Mouse (Mus musculus): ENCODE measurements around the gene Fitm2. TPM values are rescaled to one million over a fixed set of nuclear protein-coding genes. Genes with fewer than 3 reads are reported as not detected.

Fitm2 gene
- 11.7 and 11.9 TPM in 2 replicates for polyA plus RNA-seq (2015; fragmentation: Nextera tagmentation; extraction: Ambion mirVana)

DNA sequence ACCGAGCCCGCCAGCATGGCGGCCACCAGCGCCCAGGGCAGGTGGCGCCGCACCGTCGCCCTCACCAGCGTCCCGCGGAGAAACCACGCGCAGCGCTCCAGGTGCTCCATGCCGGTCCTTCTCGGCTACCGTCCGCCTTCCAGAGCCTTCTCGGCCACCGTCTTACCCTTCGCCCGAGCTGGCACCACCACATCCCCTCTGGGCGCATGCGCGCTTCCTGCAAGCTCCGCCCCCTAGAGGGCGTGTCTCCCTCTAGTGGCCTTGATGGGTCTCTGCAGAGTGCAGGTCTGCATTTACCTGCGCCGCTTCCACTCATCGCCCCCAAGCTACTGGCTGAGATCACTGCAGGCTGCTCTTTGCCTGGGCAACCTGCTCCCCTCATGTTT, at the start of gene Fitm2:
Fitm2 (minus strand) TSS at position 164 of the 386 bp plus-strand sequence.
- Histone ChIP-seq H3K27me3 (replicated peaks) (no peaks in the 10 kb centered on the region; the same call in 1 of the 2 replicates), H3K27ac (replicated peaks) (peak within 1 kb of the TSS; percentile 73), H3K9me3 (no peaks in the 10 kb centered on the region), H3K4me1 (peaks cover 11% of the 10 kb centered on the region), H3K36me3 (peaks cover 24% of the 10 kb centered on the region), H3K4me3 (peak within 1 kb of the TSS; percentile 84), H3K4me2 (peak within 1 kb of the TSS; percentile 89), H3K9ac (peak within 1 kb of the TSS; percentile 92)
- WGBS = under 1% methylated on average over 30 of the region's 30 CpGs
- peak; percentile 94 for ATAC-seq (ENCODE audit: extremely low read depth, insufficient number of reproducible peaks, low FRiP score, low TSS enrichment)

DNA sequence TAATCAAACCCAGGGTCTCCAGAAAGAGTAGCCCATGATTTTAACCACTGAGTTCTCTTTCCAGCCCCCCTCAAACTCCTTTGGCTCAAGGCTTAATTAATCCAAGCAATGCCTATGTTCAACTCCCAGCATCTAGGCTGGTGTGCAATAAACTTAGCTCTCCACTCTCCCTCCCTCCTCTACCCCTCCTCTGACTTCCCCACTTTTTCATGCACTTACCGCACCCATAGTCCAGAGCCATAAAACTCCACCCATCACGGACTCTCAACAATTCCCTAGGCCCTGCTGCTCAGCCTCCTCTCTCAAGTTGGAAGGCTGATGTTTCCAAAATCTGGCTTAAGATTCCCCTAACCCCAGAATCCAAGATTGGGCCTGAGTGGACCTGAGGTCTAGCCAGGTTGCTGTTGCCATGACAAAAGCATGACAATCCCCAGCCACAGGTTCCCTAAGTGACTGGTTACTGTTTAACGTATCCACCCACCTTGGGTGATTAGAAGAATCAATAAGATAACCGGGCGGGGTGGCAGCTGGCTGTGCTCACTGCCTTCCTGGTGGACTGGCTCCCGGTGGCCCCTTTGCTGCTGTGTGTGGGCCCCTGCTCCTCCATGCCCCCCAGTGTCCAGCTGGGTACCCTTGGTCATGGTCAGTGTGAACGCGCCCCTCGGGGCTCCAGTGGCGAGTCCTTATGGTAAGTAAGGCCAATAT, 34.0 kb upstream of the Fitm2 start, which contains the start of gene Hnf4a:
Hnf4a (plus strand) TSS at position 509 of the 705 bp plus-strand sequence.
- H3K4me1 ChIP-seq = no peaks in the 10 kb centered on the region
- no peak within 1 kb of the TSS for H3K4me2 ChIP-seq
- no peaks in the 10 kb centered on the region for H3K36me3 ChIP-seq
- H3K27me3 ChIP-seq (replicated peaks) = no peaks in the 10 kb centered on the region
- no peak for ATAC-seq (ENCODE audit: extremely low read depth, insufficient number of reproducible peaks, low FRiP score, low TSS enrichment)
- no peak within 1 kb of the TSS for H3K27ac ChIP-seq (replicated peaks)
- H3K4me3 ChIP-seq = no peak within 1 kb of the TSS
- H3K9ac ChIP-seq = no peak within 1 kb of the TSS
- no peaks in the 10 kb centered on the region for H3K9me3 ChIP-seq
- whole genome bisulfite sequencing = 75% methylated on average over 10 of the region's 10 CpGs

DNA sequence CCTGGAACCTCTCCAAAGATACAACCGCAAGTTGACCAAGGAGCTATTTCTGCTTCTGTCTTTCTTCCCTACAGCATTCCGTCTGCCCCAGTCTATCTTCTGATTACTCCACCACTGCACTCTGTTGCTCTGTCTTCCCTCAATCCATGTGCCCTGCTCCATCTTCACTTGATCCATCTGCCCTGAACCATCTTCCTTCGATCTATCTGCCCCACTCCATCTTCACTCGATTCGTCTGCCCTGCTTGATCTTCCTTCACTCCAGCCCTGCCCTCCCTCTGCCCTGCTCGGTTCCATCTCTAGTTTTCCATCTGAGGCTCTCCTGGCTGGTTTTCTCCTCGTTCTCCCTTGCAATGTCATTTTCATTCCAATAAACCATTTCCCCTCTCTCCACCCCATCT, 30.8 kb upstream of the Fitm2 start:
- Histone ChIP-seq H3K9me3 (no peaks in the 10 kb centered on the region), H3K27ac (replicated peaks) (no peak overlapping the region), H3K4me1 (no peaks in the 10 kb centered on the region), H3K27me3 (replicated peaks) (no peaks in the 10 kb centered on the region), H3K9ac (no peak overlapping the region), H3K4me2 (no peak overlapping the region), H3K4me3 (no peak overlapping the region), H3K36me3 (no peaks in the 10 kb centered on the region)
- 59% methylated on average over 7 of the region's 7 CpGs for WGBS
- ATAC-seq (ENCODE audit: extremely low read depth, insufficient number of reproducible peaks, low FRiP score, low TSS enrichment) = no peak

DNA sequence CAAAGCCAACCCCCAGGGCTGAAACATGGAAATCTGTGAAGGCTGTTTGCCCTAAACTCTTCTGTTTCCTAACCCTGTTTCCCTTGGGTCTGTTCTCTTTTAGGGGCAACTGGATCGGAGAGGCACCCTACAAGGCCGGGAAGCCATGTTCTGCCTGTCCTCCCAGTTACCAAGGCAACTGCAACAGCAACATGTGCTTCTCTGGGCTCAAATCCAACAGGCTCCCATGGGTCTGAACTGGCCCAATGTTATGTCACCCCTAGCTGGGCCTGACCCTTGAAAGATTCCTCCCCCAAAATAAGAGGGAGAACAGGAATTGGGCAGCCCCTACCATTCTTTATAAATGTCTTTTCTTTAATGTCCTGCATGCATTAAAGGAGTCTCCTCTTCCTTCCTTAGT, 29.8 kb upstream of the Fitm2 start:
- Histone ChIP-seq H3K27me3 (replicated peaks) (no peaks in the 10 kb centered on the region), H3K36me3 (no peaks in the 10 kb centered on the region), H3K4me2 (no peak overlapping the region), H3K4me3 (no peak overlapping the region), H3K27ac (replicated peaks) (no peak overlapping the region), H3K9me3 (no peaks in the 10 kb centered on the region), H3K9ac (no peak overlapping the region), H3K4me1 (no peaks in the 10 kb centered on the region)
- no peak for ATAC-seq (ENCODE audit: extremely low read depth, insufficient number of reproducible peaks, low FRiP score, low TSS enrichment)
- 86% methylated on average over 2 of the region's 2 CpGs for WGBS

DNA sequence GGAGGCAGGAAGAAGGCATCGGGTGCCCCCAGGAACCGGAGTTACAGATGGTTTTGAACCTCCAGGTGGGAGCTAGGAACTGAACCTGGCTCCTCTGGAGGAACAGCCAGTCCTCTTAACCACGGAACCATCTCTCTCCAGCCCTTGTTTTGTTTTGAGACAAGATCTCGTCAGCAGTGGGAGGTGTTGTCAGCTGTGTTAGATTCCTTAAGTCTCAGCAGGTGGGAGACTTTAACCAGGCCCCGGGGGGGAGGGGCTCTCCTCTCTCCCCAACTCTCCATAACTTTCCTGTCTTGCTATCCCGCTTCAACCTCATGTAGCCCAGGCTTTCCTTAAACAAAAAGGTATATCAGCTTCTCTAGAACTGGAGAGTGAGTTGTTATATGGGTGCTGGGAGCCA, 22.0 kb upstream of the Fitm2 start:
- Histone ChIP-seq H3K9ac (no peak overlapping the region), H3K4me1 (peaks cover 5% of the 10 kb centered on the region; the same call in 1 of the 2 replicates), H3K36me3 (no peaks in the 10 kb centered on the region), H3K4me2 (no peak overlapping the region), H3K27ac (replicated peaks) (no peak overlapping the region), H3K4me3 (no peak overlapping the region), H3K9me3 (no peaks in the 10 kb centered on the region), H3K27me3 (replicated peaks) (peaks cover 18% of the 10 kb centered on the region)
- WGBS = 21% methylated on average over 6 of the region's 6 CpGs
- no peak for ATAC-seq (ENCODE audit: extremely low read depth, insufficient number of reproducible peaks, low FRiP score, low TSS enrichment)

DNA sequence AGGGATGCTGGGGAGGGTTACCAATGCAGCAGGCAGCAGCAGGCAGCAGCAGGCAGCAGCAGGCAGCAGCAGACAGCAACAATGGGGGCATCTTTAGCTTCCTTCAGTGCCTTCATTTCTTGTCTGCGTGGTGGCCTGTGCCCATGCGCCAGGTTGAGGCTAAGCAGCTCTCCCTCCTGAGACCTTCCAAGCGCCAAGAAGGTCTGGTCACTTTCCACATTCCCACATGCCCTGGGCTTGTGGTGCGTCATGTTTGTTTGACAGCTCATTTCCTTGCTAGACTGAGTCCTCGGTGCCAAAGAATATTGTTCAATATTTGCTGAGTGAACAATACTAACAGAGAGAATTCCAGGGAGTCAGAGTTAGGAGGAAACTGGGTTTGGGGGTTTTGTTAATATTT, 21.5 kb upstream of the Fitm2 start:
- peaks cover 5% of the 10 kb centered on the region; the same call in 1 of the 2 replicates for H3K4me1 ChIP-seq
- WGBS = 21% methylated on average over 5 of the region's 5 CpGs
- H3K4me3 ChIP-seq = no peak overlapping the region
- no peaks in the 10 kb centered on the region for H3K36me3 ChIP-seq
- no peak for ATAC-seq (ENCODE audit: extremely low read depth, insufficient number of reproducible peaks, low FRiP score, low TSS enrichment)
- no peak overlapping the region for H3K9ac ChIP-seq
- H3K4me2 ChIP-seq = no peak overlapping the region
- H3K27me3 ChIP-seq (replicated peaks) = peaks cover 18% of the 10 kb centered on the region
- no peak overlapping the region for H3K27ac ChIP-seq (replicated peaks)
- H3K9me3 ChIP-seq = no peaks in the 10 kb centered on the region

DNA sequence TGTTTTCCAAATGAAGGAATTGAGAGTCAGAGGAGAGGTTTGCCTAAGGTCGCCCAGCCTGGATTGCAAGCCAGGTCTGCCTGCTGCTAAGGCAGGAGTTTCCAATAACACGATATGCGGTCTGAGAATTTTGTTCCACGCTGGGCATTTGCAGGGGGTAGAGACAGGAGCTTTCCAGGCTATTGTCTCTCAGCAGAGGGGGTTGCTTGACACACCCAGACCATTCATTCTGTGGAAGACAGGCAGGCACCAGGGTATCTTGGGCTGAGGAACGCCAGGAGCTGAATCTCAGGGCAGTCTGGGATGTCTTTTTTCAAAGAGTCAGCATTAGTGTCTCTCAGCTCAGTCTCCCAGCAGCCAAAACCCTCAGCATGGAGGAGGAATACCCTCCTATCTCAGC, 20.6 kb upstream of the Fitm2 start:
- H3K27ac ChIP-seq (replicated peaks) = no peak overlapping the region
- H3K27me3 ChIP-seq (replicated peaks) = peaks cover 18% of the 10 kb centered on the region
- H3K4me1 ChIP-seq = peaks cover 5% of the 10 kb centered on the region; the same call in 1 of the 2 replicates
- H3K4me3 ChIP-seq = no peak overlapping the region
- 28% methylated on average over 5 of the region's 5 CpGs for WGBS
- no peaks in the 10 kb centered on the region for H3K36me3 ChIP-seq
- no peak for ATAC-seq (ENCODE audit: extremely low read depth, insufficient number of reproducible peaks, low FRiP score, low TSS enrichment)
- no peak overlapping the region for H3K9ac ChIP-seq
- no peaks in the 10 kb centered on the region for H3K9me3 ChIP-seq
- H3K4me2 ChIP-seq = no peak overlapping the region

DNA sequence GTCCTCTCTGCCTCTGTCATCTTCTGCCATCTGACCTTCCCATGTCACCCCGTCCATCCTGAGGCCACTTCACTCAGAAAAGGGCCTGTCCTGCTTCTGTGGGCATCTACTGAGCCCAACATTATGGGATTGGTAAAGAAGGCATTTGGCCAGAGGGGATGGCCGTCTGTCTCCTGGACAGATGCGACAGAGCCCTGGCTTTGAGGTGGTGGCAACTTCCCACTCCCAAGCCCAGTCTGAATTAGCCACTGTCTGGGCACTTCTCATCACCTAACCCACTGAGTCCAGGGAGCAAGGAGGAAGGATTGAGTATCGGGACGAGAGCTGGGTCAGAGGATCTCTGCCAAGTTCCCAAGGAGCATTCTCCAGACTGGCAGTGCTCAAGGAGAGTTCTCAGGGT, 19.6 kb upstream of the Fitm2 start, which contains the start of gene R3hdml:
R3hdml (plus strand) TSS at position 301 of the 400 bp plus-strand sequence.
- Histone ChIP-seq H3K27me3 (replicated peaks) (peaks cover 18% of the 10 kb centered on the region), H3K36me3 (no peaks in the 10 kb centered on the region), H3K4me3 (no peak within 1 kb of the TSS), H3K4me2 (no peak within 1 kb of the TSS), H3K4me1 (peaks cover 5% of the 10 kb centered on the region; the same call in 1 of the 2 replicates), H3K27ac (replicated peaks) (no peak within 1 kb of the TSS), H3K9me3 (no peaks in the 10 kb centered on the region), H3K9ac (no peak within 1 kb of the TSS)
- WGBS = 70% methylated on average over 5 of the region's 5 CpGs
- no peak for ATAC-seq (ENCODE audit: extremely low read depth, insufficient number of reproducible peaks, low FRiP score, low TSS enrichment)

DNA sequence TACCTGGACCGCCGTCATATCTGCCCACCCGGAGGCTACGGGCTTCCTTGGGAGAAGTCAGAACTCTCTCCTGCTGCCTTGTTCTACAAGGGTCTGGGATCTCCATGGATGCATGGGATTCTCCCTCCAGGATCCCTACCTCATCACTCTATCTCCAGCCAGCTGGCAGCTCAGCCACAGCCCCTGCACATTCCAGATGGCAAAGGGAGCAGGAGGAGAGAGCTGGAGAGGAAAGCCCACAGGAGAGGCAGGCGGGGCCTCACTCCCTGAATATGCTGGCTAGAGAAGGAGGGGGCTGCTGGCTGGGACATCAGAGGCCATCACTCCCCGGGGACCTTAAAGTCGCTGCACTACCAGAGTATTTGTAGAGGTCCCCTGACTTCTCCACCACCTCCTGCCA, 18.9 kb upstream of the Fitm2 start:
- Histone ChIP-seq H3K27me3 (replicated peaks) (peaks cover 18% of the 10 kb centered on the region), H3K4me2 (no peak overlapping the region), H3K9ac (no peak overlapping the region), H3K27ac (replicated peaks) (no peak overlapping the region), H3K9me3 (no peaks in the 10 kb centered on the region), H3K4me1 (peaks cover 5% of the 10 kb centered on the region; the same call in 1 of the 2 replicates), H3K36me3 (no peaks in the 10 kb centered on the region), H3K4me3 (no peak overlapping the region)
- ATAC-seq (ENCODE audit: extremely low read depth, insufficient number of reproducible peaks, low FRiP score, low TSS enrichment) = no peak
- WGBS = 50% methylated on average over 7 of the region's 7 CpGs

DNA sequence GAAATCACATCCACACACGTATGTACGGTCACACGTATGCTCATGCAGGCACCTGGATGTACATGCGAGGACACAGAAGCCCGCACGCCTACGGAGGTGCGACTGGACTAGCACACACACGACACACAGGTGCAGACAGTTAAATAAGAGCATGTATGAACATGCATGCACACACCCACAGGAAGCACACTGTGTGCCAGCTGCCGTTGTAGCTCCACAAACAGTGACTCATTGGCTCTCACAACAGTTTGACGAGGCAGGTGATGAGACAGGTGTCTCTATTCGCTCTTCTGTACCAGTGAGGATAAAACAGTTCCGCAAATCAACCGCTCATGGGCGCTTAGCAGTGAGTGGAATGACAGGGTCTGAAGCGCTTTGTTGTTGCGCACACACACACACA, 18.2 kb upstream of the Fitm2 start:
- H3K4me2 ChIP-seq = no peak overlapping the region
- H3K9ac ChIP-seq = no peak overlapping the region
- peaks cover 5% of the 10 kb centered on the region; the same call in 1 of the 2 replicates for H3K4me1 ChIP-seq
- ATAC-seq (ENCODE audit: extremely low read depth, insufficient number of reproducible peaks, low FRiP score, low TSS enrichment) = no peak
- peaks cover 18% of the 10 kb centered on the region for H3K27me3 ChIP-seq (replicated peaks)
- no peak overlapping the region for H3K27ac ChIP-seq (replicated peaks)
- 86% methylated on average over 17 of the region's 17 CpGs for WGBS
- H3K36me3 ChIP-seq = no peaks in the 10 kb centered on the region
- H3K4me3 ChIP-seq = no peak overlapping the region
- no peaks in the 10 kb centered on the region for H3K9me3 ChIP-seq

DNA sequence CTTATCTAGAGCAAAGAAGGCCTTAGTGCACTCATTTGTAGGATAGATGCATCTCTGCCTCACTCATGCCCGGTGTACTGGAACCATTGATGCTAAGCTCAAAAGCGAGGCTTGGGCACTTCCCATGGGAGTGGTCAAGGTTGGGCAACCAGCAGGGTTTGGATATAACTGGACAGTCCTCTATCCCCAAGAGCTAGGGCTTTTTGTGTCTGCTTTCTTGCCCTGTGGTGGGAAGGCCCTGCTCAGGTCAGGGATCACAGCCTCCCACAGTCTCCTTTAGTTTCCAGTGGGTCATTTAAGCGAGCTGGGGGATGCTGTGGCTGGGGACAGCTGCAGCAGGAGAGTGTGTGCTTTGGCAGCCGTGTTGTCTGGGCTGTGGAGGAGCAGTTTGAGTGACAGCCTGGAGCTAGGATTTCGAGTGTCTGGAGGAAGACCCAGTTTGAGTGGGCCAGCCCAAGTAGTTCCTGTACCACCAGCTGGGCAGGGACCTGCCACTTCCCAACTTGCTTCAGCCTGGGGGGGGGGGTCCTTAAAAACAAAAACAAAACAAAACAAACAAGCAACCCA, 17.4 kb upstream of the Fitm2 start:
- H3K9ac ChIP-seq = no peak overlapping the region
- peaks cover 5% of the 10 kb centered on the region; the same call in 1 of the 2 replicates for H3K4me1 ChIP-seq
- no peaks in the 10 kb centered on the region for H3K36me3 ChIP-seq
- no peak for ATAC-seq (ENCODE audit: extremely low read depth, insufficient number of reproducible peaks, low FRiP score, low TSS enrichment)
- no peak overlapping the region for H3K4me3 ChIP-seq
- no peak overlapping the region for H3K27ac ChIP-seq (replicated peaks)
- no peaks in the 10 kb centered on the region for H3K9me3 ChIP-seq
- peaks cover 19% of the 10 kb centered on the region for H3K27me3 ChIP-seq (replicated peaks)
- no peak overlapping the region for H3K4me2 ChIP-seq
- 44% methylated on average over 5 of the region's 5 CpGs for WGBS

DNA sequence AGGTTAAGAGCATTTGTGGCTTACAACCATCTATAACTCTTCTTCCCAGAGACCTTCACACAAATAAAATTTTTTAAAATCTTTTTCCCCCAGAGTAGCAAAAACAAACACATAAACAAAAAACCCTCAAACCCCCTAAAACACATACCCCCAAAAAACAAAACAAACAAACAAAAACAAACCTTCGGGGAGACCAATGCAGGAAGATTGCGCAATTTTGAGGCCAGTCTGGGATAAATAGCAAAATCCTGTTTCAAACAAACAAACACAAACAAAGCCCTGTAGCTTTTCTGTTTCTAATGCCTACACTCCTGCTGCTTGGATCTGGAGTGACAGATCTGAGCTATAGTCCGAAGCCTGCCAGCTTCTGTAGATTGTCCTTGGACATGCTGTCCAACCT, 14.9 kb upstream of the Fitm2 start:
- no peak for ATAC-seq (ENCODE audit: extremely low read depth, insufficient number of reproducible peaks, low FRiP score, low TSS enrichment)
- Histone ChIP-seq H3K9me3 (no peaks in the 10 kb centered on the region), H3K27ac (replicated peaks) (no peak overlapping the region), H3K9ac (no peak overlapping the region), H3K27me3 (replicated peaks) (peaks cover 29% of the 10 kb centered on the region), H3K36me3 (no peaks in the 10 kb centered on the region), H3K4me2 (no peak overlapping the region), H3K4me1 (no peaks in the 10 kb centered on the region), H3K4me3 (no peak overlapping the region)
- 71% methylated on average over 3 of the region's 3 CpGs for WGBS
